Mouse (Mus musculus) cerebellum, postnatal 36 days (tissue): Measurements from ENCODE around the gene Cnbd2.

Experiments
- DNase-seq, 2 experiments: peaks; one replicate each; pipeline ENCODE4 v3.0.0; 2021 to 2022; ENCODE audit warnings: mixed read lengths in 2 of 2

Cnbd2 gene

GRCm38 (mm10) chr2:156311841-156312291 lies 233 bp upstream of the Cnbd2 start:
- DNase-seq = peak in 1 of 2 experiments; percentile 55

- no peak for DNase-seq
Observed at GRCm38 (mm10) chr2:156313153-156313552, 1.1 kb downstream of the Cnbd2 start.

- no peak for DNase-seq
Observed at GRCm38 (mm10) chr2:156314811-156315210, 2.7 kb downstream of the Cnbd2 start.

GRCm38 (mm10) chr2:156318491-156318890 lies 6.4 kb downstream of the Cnbd2 start:
- DNase-seq = no peak

GRCm38 (mm10) chr2:156321538-156321937 lies 9.4 kb downstream of the Cnbd2 start:
- no peak for DNase-seq

GRCm38 (mm10) chr2:156324116-156324588 lies 12.1 kb downstream of the Cnbd2 start:
- DNase-seq = no peak

- no peak for DNase-seq
Observed at GRCm38 (mm10) chr2:156324681-156325080, 12.6 kb downstream of the Cnbd2 start.

- DNase-seq = no peak
Observed at GRCm38 (mm10) chr2:156330681-156331080, 18.6 kb downstream of the Cnbd2 start.

GRCm38 (mm10) chr2:156331446-156331965 lies 19.4 kb downstream of the Cnbd2 start:
- no peak for DNase-seq

- no peak for DNase-seq
Observed at GRCm38 (mm10) chr2:156340078-156340477, 28.0 kb downstream of the Cnbd2 start.

GRCm38 (mm10) chr2:156344775-156345532 lies 32.9 kb downstream of the Cnbd2 start:
- peak; percentile 14 to 30 for DNase-seq

- no peak for DNase-seq
Observed at GRCm38 (mm10) chr2:156348812-156349211, 36.7 kb downstream of the Cnbd2 start.

GRCm38 (mm10) chr2:156349286-156349848 lies 37.3 kb downstream of the Cnbd2 start:
- DNase-seq = no peak

GRCm38 (mm10) chr2:156351243-156351642 lies 39.1 kb downstream of the Cnbd2 start:
- DNase-seq = no peak

GRCm38 (mm10) chr2:156352413-156353165 lies 40.5 kb downstream of the Cnbd2 start:
- DNase-seq = no peak

GRCm38 (mm10) chr2:156353265-156353692 lies 41.2 kb downstream of the Cnbd2 start:
- no peak for DNase-seq

- peak in 1 of 2 experiments; percentile 23 for DNase-seq
Observed at GRCm38 (mm10) chr2:156356031-156356430, 43.9 kb downstream of the Cnbd2 start.

GRCm38 (mm10) chr2:156368465-156368864 lies 56.4 kb downstream of the Cnbd2 start:
- no peak for DNase-seq

GRCm38 (mm10) chr2:156370896-156371295 lies 58.8 kb downstream of the Cnbd2 start:
- DNase-seq = no peak

GRCm38 (mm10) chr2:156376956-156377355 lies 64.9 kb downstream of the Cnbd2 start:
- no peak for DNase-seq

- DNase-seq = no peak
Observed at GRCm38 (mm10) chr2:156379929-156380328, 67.8 kb downstream of the Cnbd2 start.

GRCm38 (mm10) chr2:156381350-156381749 lies 69.3 kb downstream of the Cnbd2 start:
- DNase-seq = no peak
